Mouse (Mus musculus) T-cell, adult 2 months (primary cell): Measurements from ENCODE around the gene Slc44a3.

Source experiments
- DNase-seq: peaks from one replicate; pipeline ENCODE4 v3.0.0; 2022; ENCODE audit warnings: low spot score

The Slc44a3 gene

GRCm38 (mm10) chr3:121427520-121427908 lies 104.7 kb downstream of the Slc44a3 start:
- no peak for DNase-seq

GRCm38 (mm10) chr3:121426621-121427519 lies 105.3 kb downstream of the Slc44a3 start:
- peak; percentile 66 for DNase-seq

DNA sequence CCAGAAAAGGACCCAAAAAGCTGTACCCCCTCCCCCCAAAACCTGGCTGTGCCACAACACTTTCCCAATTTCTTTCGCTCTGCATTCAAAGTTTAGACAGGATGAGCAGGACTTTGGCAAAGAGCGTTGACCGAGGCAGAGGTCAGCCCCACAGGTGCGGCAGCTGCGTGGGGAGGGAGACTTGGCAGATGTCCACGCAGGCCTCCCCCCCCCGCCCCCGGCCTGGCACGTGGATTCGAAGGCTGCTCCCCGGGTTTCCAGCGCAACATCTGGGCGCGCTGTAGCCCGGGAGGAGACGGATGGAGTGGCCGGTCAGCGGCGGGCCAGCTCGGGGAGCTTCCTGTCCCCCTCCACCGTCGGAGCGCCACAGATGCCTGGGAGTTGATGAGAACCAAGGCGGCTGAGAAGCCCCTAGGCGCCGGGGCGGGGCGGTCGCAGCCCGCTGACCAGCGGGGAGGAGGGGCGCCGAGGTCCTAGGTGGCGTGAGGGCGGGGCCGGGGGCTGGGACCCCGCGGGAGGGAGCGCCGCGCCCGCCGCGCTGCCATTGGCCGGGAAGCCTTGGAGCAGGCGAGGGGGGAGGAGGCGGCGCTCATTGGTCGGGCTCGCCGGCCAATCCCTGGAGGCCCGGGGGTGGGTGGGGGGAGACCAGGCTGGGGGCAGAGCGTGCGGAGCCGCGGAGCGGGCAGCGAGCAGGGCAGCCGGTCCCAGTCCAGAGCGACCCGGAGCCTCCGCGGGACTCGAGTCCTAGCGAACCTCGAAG lies 106.2 kb downstream of the Slc44a3 start, which contains the start of gene Cnn3:
Gene Cnn3 (plus strand): TSS at position 637 of the 760 bp plus-strand sequence.
- DNase-seq, result peak; percentile 47

DNA sequence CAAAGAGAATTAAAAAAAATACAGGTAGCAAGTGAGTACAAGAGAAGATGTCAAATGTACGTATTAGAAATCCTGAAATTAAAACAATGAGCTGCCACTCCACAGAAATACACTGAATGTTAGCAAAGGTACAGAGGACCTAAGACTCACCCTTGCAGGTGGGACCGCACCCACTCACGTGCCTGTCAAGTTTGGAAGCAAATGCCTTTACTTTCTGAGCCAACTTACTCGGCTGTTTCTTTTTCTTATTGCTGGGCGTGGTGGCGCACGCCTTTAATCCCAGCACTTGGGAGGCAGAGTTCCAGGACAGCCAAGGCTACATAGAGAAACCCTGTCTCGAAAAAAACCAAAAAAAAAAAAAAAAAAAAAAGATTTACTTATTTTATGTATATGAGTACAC lies 109.8 kb downstream of the Slc44a3 start:
- no peak for DNase-seq

DNA sequence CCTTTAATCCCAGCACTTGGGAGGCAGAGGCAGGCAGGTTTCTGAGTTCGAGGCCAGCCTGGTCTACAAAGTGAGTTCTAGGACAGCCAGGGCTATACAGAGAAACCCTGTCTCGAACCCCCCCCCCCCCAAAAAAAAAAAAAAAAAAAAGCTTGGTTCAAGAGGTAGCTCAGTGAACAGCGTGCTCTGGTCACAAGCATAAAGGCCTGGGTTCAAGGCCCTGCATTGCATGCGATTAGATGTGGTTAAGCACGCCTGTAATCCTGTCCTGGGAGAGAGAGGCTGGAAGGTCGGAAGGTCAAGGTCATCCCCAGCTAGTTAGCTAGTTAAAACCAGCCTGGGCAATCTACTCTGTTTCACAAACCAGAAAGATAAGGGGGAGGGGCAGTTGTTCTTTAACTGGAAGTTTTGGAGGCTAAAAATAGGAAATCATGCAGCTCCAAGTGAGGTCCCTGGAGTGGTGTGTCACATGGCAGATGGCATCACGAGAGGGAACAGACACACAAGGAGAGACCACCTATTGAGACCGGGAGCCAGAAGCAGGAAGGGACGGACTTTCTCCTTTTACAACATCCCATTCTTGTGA lies 113.3 kb downstream of the Slc44a3 start:
- DNase-seq, result no peak

DNA sequence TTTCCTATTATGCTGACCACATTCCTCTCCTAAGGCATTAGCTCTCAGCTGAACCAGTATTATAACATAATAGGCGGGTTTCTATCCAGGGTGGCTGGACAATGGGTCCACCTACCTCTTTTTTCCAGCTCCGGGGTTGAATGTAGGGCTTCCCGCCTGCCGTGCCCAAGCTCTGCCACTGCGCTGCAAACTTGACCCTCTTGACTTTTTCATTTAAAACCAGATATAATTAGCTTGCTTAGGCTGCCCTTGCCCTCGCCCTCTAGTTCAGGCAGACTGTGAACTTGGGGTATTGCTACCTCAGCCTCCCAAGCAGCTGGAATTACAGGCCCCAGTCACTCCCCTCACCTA lies 114.0 kb downstream of the Slc44a3 start:
- DNase-seq, result no peak

- no peak for DNase-seq
These were observed 114.6 kb downstream of the Slc44a3 start for GRCm38 (mm10) chr3:121417379-121418250.

GRCm38 (mm10) chr3:121416171-121417154 lies 115.7 kb downstream of the Slc44a3 start:
- DNase-seq, result no peak

GRCm38 (mm10) chr3:121411450-121411849 lies 120.8 kb downstream of the Slc44a3 start:
- DNase-seq, result no peak
